Mouse (Mus musculus) left cerebral cortex, adult 11 months (tissue): Measurements from ENCODE around the gene Rab3il1.
A peak's percentile ranks its signal among the peaks of the same experiment; 100 is the strongest.

Source experiments
- DNase-seq: peaks from one replicate; pipeline ENCODE4 v3.0.0; 2022; ENCODE audit warnings: low spot score

Gene Rab3il1

GRCm38 (mm10) chr19:9982852-9983542, 18.5 kb upstream of the Rab3il1 start:
- DNase-seq = no peak

- DNase-seq = no peak
Measured at GRCm38 (mm10) chr19:9984111-9985055, 17.1 kb upstream of the Rab3il1 start.

GRCm38 (mm10) chr19:9985190-9985899, 16.1 kb upstream of the Rab3il1 start:
- DNase-seq = no peak

GRCm38 (mm10) chr19:9985900-9986421, 15.5 kb upstream of the Rab3il1 start:
- DNase-seq = no peak

- DNase-seq = no peak
Measured at GRCm38 (mm10) chr19:9987192-9987591, 14.3 kb upstream of the Rab3il1 start.

GRCm38 (mm10) chr19:9987593-9987992, 13.9 kb upstream of the Rab3il1 start:
- no peak for DNase-seq

GRCm38 (mm10) chr19:9989171-9989883, 12.1 kb upstream of the Rab3il1 start:
- DNase-seq = no peak

- DNase-seq = no peak
Measured at GRCm38 (mm10) chr19:9989884-9990256, 11.6 kb upstream of the Rab3il1 start.

GRCm38 (mm10) chr19:9991304-9991703, 10.2 kb upstream of the Rab3il1 start:
- DNase-seq = peak; percentile 59

- DNase-seq = no peak
Measured at GRCm38 (mm10) chr19:9992011-9992958, 9.2 kb upstream of the Rab3il1 start.

GRCm38 (mm10) chr19:9993036-9993656, 8.3 kb upstream of the Rab3il1 start:
- peak; percentile 62 for DNase-seq

- no peak for DNase-seq
Measured at GRCm38 (mm10) chr19:9997204-9998062, 4.0 kb upstream of the Rab3il1 start.

- DNase-seq = no peak
Measured at GRCm38 (mm10) chr19:9998063-9998416, 3.4 kb upstream of the Rab3il1 start.

GRCm38 (mm10) chr19:9998736-9999486, 2.6 kb upstream of the Rab3il1 start:
- DNase-seq = no peak

GRCm38 (mm10) chr19:10000330-10000729, 1.1 kb upstream of the Rab3il1 start:
- no peak for DNase-seq

GRCm38 (mm10) chr19:10003696-10004095, 2.2 kb downstream of the Rab3il1 start:
- DNase-seq = no peak

GRCm38 (mm10) chr19:10011408-10011807, 9.9 kb downstream of the Rab3il1 start:
- no peak for DNase-seq

GRCm38 (mm10) chr19:10012827-10013278, 11.4 kb downstream of the Rab3il1 start:
- no peak for DNase-seq
